Mouse (Mus musculus) activated CD4-positive, CD25-positive, alpha-beta regulatory T cell, adult 4 months (primary cell): Measurements from ENCODE around the gene Adamtsl1. TPM values are rescaled to one million over a fixed set of nuclear protein-coding genes. Genes with fewer than 3 reads are reported as not detected.

Source experiments
- ATAC-seq: one replicate; pipeline ENCODE4 v1.8.0; 2017
- polyA plus RNA-seq, 2 experiments: library from polyadenylated mRNA; unstranded; fragments of 100-300 nt; shearing (Covaris generic); gene quantifications; one replicate each; pipeline ENCODE4 v1.2.1; 2017

Adamtsl1 gene
- polyA plus RNA-seq, 2 experiments from 2014 or later, result 0.36 TPM; not detected in 1

GRCm38 (mm10) chr4:86325411-86325810, 811.4 kb downstream of the Adamtsl1 start:
- no peak for ATAC-seq

DNA sequence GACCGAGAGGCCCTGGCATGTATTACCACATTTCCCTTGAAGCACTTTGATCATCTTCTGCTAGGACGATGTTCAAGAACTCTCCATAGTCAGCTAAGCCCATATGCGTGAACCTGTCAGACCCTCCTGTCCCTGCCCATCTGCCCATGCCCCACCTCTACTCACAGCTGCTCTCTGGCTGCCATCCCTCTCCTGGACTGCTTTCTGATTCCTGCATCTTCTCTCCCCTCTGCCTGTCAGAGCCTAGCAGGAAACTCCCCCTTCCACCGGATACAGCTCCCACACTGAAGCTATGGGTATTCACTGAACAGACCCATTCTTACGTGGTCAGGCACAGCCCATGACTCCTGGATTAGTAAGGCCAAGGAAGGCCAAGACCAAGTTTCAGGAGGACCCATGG, 812.0 kb downstream of the Adamtsl1 start:
- ATAC-seq, result no peak

- no peak for ATAC-seq
Measured at GRCm38 (mm10) chr4:86326638-86327037, 812.7 kb downstream of the Adamtsl1 start.

DNA sequence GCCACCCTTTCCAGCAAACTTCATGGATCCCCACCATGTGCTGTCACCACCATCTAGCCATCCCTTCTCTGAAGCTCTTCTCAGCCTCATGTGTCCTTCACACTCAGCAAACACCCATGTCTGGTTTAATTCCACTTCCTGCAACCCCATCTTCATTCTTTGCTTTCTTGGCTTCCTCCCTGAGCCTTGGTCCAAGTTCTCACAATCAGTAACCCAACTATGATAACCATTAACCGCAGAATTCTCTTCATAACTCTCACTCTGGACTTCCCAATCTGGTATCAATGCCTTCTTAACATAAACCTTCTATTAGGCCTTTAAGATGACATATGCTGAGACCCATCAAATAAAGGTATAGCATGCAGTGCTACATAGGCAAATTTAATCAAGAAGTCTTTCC, 815.5 kb downstream of the Adamtsl1 start:
- ATAC-seq, result no peak

- no peak for ATAC-seq
Measured at GRCm38 (mm10) chr4:86335861-86336415, 822.0 kb downstream of the Adamtsl1 start.

- no peak for ATAC-seq
Measured at GRCm38 (mm10) chr4:86337216-86337765, 823.3 kb downstream of the Adamtsl1 start.

DNA sequence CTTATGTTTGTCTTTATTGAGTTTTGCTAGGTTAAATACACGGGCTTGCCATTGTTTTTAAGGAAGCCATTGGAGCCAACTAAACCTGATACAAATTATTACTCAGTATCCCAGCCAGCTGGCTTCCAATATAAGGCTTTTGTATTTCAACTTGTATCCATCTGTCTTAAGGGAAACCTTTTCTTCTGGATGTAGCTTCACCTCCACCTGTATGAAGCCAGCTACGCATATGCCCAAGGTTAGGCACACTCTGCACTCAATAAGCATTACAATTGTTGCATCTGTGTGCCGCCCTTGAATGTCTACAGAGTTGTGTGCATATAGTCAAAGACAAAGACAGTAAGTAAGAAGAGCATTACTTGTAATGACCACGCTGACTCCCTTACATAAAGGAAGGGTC, 835.4 kb downstream of the Adamtsl1 start:
- no peak for ATAC-seq

- no peak for ATAC-seq
Measured at GRCm38 (mm10) chr4:86352121-86352520, 838.1 kb downstream of the Adamtsl1 start.

DNA sequence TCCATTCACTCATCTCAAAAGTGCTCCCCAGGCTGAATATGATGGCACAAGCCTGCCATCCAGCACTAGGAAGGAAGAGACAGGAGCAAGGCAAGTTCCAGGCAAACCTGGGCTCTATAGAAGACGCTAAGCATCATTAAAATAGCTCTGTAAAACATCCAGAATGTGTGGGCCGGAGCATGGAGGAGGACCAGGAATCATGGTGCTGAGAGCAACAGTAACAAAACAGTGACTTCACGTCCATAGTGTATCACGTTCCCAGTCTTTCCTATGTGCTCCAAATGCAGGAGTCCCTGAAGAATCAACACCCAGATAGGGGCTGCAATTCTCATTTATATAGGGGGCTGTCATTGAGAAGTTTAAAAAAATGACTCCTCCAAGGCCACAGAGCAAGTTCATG, 839.6 kb downstream of the Adamtsl1 start:
- no peak for ATAC-seq

GRCm38 (mm10) chr4:86359398-86359797, 845.4 kb downstream of the Adamtsl1 start:
- ATAC-seq, result no peak

- no peak for ATAC-seq
Measured at GRCm38 (mm10) chr4:86369055-86369454, 855.1 kb downstream of the Adamtsl1 start.

DNA sequence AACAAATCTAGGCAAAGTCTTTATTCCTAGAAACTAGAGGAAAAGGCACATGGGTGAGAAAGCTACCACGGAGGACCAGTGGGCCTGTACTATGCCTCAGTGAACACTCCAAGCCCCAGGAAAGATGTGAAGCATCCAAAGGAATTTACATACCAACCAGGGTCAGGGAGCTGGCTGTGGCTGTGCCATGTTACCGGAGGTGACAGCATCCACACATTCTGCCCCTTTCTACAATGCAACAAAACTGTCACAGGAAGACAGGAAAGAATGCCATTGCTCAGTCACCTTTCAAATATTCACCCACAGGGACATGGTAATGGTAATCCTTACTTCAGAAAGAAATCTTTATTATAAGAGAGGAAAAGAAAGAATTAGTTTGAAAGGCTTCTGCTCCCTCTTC, 859.2 kb downstream of the Adamtsl1 start:
- ATAC-seq, result no peak

GRCm38 (mm10) chr4:86383124-86383523, 869.2 kb downstream of the Adamtsl1 start:
- no peak for ATAC-seq

GRCm38 (mm10) chr4:86385121-86385520, 871.1 kb downstream of the Adamtsl1 start:
- ATAC-seq, result no peak

GRCm38 (mm10) chr4:86388430-86388829, 874.5 kb downstream of the Adamtsl1 start:
- ATAC-seq, result no peak

DNA sequence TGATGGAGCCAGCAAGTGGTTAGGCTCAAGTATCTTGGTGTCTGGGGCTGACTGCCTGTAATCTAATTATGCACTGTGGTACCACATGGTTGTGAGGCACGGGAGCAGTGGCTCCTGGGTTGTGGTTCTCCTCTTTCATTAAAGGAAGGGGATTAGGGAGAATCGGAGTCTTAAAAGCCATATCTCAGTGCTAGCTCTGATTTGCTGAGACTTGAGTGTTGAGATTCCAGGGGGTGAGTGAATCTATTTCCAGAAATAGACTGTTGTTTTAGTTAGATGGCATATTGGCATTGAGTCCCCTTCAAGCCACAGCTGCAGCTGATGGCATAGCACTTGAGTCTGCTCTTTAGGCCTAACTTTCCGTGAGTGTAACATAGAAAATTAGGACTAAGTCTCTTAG, 877.2 kb downstream of the Adamtsl1 start:
- no peak for ATAC-seq

- no peak for ATAC-seq
Measured at GRCm38 (mm10) chr4:86395636-86396035, 881.7 kb downstream of the Adamtsl1 start.

DNA sequence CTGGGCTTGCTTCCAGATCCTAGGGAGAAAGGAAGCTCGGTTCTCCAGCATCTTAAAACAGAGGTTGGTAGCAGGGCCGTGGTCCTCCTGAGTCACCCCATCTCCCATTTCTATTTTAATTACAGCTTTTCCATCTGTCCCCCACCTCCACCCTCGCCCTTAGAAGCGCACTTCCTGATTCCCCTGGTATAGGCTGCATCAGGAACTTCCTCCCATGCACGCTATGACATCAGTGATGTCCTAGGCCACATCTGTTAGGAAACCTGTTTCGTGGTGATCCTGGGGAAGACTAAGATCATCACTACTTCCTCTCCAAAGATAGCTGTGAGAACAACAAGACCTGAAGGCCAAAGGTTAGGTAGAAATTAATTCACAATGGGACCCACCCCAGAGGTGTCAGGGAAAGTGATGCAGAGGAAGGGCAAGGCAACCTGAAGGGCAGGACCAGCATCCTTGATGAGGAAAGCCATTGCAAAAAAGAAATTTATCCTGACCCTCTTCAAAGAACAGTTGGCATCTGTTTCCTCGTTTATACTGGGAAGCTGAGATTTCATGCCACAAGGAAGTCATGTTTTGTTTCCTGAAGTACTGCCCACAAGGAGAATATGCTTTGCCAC, 882.8 kb downstream of the Adamtsl1 start:
- no peak for ATAC-seq

DNA sequence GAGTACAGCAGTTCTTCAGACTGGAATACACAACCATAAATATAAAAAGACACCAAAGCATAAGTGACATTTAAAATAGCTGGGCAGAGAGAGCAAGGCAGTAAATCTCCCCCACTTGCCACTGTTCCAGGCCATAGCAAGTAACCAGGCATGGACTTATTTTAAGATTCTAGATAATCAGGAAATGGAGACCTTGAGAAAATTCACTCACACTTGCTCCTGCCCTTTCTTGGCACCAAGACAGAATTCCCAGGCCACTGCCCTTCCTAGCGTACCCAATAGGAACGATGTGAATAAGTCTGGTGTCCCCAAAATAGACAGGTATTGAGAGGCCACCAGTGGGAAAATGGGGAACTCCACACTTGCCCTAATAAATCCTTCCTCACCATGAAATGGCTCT, 883.5 kb downstream of the Adamtsl1 start:
- ATAC-seq, result no peak

DNA sequence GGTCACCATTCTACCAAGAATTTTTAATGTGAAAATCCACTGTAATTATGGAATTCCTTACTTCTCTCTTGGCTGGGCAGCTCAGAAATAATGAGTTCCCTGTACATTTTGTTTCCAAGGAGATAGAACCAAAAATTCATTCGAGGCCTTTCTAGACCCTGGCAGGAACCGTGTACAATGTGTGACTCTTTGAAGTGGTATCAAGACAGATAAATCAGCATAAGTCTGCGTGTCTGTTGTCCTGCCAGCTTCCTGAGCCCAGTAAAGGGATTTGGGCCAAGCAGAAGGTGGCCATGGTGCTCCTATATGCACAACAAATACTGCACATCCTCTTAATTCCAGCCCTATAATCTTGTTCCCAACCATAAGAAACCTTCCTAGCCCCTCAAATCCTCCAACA, 887.1 kb downstream of the Adamtsl1 start:
- no peak for ATAC-seq

- ATAC-seq, result no peak
Measured at GRCm38 (mm10) chr4:86406501-86407199, 892.7 kb downstream of the Adamtsl1 start.

GRCm38 (mm10) chr4:86407200-86407527, 893.2 kb downstream of the Adamtsl1 start:
- ATAC-seq, result no peak

- ATAC-seq, result no peak
Measured at GRCm38 (mm10) chr4:86408421-86408820, 894.4 kb downstream of the Adamtsl1 start.

DNA sequence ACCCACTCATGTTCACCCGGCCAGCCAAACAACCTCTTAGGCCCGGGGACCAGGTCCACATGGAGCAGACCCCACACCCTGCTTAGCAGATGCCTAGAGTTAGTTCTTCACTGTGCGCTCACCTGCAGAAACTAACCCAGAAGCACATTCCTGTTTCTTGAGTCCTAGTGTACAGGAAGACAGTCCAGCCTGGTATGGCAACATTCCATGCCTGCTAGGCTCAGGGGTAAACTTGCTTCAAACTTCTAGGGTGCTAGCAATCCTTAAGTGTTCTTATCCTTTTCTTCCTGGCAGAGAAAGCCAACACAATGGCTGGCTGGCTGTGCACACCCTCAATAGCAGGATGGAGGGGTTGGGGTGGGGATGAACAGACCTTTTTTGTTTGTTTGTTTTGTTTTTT, 897.0 kb downstream of the Adamtsl1 start:
- ATAC-seq, result no peak
